Mouse (Mus musculus): ENCODE measurements around the gene Zfp704.
A peak's percentile ranks its signal among the peaks of the same experiment; 100 is the strongest.

The Zfp704 gene

DNA sequence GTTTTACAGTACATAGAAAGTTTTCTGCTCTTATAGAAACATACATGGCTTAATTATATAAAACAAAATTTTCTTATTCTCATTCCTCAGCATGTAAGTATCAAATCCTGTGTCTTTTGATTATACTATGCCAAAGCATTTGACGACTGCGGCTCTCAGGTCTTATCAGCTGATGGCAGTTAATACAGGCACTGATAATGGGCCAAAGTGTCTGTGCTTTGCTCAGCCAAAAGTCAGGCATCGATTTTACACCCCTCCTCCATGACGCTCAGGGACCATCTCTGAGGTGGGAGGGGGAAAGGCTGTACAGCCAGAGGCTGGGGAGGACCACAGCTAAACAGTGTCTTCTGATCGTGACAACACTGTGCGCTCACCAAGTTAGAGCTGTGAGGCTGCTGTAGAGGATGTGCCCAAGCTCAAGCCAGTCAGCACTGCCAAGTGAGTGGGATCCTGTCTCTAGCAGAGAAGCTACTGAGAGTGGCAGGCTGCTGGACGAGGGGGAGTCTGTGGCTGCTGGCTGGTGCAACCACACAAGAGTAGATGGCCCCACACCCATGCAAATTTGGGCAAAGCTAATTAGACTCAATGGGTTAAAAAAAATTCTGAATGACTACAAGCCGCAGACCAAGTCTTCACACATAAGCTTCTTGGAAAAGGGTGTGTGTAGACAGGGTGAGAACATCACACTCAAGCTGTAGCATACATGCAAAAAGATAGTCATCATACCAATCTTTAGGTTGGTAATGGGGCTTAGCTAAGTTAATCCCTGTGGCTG lies 155.1 kb downstream of the Zfp704 start:
- peak; percentile 54 for DNase-seq

DNA sequence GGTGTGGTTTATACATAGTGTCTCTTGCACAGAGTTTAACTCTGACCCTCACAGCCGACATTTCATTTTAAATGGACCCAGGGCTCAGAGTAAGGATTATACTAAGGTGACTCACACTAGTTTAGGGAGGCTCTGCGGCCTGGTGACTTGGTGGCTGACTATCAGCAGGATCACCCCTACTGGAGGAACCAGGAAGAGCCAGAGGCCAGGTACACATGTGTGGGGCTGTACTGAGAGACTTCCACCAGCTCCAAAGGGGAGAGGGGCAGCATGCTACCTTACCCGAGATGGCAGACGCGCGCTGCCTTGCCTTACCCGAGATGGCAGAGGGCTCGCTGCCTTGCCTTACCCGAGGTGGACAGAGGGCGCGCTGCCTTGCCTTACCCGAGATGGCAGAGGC lies 159.4 kb downstream of the Zfp704 start:
- peak; percentile 77 for DNase-seq

DNA sequence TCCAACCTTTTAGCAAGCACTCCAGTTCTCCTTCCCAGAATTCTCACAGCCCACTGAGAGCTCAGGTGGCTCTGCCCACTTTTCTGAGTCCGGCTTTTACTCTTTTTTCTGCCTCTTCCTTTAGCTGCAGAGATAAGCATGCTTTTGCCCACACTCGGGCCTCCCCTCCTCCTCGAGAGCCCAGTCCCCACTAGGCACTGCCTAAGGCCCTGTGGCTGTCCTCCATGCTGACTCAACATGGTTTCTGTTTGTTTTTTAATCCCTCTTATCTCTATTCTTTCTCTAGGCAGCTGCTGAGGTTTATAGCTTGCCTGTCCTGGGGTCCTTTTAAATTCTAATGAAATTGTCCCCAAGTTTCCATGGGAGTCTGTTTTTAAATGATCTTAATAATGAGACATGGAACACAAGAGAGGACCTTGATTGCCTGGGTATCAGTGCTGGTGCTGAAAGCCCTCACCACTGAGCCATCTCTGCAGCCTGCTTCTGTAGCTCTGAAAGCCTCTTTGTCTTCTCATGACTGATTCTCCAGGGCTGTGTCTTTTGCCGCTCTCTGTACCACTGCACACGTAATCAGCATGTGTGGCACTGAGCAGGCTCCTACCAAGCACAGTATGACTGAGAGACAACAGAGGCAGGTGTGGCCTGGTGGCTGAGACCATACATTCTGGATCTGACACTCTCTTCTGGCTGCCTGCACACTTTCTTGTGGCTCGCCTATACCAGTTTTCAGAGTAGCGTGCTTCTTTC lies 160.5 kb downstream of the Zfp704 start:
- peak; percentile 68 for DNase-seq

DNA sequence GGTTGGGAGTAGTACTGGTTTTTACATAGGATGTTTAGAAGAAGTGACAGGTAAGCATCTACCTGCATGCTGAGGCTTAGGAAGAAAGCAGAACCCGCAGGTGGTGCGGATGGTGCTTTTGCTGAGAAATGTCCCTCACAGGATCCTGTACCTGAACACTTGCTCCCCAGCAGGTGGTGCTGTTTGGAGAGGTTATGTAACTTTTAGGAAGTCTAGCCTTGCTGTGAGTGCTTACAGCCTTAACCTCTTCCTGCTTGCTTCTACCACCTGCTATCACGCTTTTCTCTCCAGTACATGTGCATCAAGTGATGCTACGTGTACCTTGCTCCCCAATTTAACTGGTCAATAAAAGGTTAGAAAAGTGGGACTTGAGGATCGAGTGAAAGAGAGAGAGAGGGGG lies 161.3 kb downstream of the Zfp704 start:
- DNase-seq, result peak; percentile 17

DNA sequence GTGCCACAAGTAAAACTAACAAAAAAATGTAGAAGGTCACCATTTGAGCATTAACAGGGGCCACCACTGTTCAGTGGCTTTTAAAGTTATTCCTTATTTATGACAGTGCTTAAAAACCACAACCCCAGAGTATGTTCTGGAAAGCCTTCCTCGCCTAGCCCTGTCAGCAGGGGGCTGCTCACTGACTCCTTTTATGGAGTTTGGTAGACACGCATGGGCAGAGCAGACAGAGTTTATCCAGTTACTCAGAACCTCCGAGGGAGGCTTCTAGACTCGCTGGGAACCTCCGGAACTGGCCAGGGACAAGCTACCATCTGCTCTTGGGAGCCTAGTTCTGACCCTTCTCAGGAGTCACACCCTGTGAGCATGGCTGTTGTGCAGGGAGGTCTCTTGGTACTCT lies 165.3 kb downstream of the Zfp704 start:
- peak; percentile 13 for DNase-seq

DNA sequence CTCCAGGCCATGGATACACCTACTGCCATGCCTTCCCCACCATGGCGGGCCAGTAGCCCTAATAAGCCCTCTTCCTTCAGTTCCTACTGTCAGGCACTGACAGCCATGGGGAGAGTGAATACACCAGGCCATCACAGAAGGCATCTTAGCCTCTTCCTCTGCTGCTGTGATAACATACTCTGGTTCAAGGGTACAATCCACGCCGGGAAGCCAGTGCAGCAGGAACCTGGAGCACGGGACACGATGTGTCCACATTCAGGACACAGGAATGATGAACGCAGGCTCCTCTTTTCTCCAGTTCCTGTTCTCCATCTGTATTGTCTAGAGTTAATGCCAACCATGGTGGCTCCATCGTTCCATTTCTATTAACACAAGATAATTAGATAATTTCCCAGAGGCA lies 165.9 kb downstream of the Zfp704 start:
- DNase-seq, result no peak

DNA sequence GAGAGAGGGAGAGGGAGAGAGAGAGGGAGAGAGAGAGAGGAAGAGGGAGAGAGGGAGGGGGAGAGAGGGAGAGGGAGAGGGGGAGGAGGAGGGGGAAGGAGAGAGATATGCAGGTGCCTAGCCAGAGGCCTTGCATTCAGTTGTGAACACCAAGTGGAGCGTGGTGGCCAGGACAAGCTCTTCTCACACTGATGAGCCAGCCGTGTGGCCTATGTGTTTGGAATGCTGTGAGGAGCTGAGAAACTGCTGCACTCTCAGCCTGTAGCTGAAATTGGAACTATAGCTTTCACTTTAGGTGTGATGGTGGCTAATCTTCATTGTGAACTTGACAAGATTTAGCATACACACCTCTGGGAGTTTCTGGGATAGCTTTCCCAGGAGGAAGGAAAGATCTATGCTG lies 166.4 kb downstream of the Zfp704 start:
- DNase-seq, result peak; percentile 60

DNA sequence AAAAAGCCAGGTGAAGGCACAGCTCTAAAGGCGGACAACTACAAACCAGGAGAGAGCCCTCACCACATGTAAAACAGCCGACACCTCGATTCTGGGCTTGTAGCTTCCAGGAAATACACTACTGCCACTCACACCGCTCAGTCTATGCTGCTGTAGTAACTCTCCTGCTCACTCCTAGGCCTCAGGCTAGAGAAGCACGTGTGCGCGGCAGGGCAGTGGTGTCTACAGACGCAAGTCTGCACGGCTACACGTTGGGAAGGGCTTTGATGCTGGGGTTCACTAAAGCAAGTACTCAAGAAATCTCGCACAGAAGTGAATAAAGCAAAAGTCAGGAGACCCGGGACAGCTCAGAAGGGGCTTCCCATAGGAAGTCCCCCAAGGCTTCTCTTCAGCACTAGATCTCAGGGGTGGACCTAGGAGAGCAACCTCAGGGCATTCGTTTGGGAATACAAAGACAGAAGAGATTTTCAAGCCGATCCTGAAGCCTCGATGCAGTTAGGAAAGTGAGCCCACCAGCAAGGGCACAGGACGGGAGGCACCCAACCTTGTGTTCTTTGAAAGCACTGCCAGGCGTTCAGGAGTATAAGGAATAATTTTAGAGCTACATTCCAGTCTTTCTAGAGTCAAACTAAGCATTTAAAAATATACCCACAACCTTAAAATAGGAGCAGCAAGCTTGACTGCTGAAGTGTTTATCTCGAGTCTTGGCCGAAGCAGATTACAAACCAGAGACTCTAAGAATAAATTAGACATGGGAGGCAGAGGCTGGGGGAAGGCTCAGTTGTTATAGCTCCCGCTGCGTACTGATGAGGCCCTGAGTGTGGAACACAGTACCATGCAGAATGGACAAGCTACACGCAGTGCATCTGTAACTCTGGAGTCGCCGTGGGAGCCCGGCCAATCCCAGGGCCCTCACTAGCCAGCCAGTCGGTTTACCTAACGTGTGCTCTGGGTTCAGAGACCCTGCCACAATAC lies 168.0 kb downstream of the Zfp704 start:
- peak; percentile 93 for DNase-seq

DNA sequence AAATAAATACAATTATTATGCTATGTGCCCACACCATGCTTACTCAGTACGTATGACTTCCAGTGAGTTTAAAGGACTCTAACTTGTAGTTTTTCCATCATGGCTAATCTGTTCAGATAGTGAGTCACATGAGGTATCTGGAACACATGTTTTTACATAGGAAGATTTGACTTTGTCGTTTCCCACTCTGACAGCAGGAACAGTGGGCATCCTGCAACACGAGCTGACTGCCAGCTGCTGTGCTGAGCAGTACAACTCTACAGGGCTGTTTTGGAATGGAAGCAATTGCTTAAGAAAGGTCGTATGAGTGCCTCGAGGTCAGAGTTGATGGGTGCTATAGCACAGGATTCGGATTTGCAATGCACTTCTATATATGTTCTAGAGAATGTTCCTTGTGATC lies 169.4 kb downstream of the Zfp704 start:
- peak; percentile 70 for DNase-seq

DNA sequence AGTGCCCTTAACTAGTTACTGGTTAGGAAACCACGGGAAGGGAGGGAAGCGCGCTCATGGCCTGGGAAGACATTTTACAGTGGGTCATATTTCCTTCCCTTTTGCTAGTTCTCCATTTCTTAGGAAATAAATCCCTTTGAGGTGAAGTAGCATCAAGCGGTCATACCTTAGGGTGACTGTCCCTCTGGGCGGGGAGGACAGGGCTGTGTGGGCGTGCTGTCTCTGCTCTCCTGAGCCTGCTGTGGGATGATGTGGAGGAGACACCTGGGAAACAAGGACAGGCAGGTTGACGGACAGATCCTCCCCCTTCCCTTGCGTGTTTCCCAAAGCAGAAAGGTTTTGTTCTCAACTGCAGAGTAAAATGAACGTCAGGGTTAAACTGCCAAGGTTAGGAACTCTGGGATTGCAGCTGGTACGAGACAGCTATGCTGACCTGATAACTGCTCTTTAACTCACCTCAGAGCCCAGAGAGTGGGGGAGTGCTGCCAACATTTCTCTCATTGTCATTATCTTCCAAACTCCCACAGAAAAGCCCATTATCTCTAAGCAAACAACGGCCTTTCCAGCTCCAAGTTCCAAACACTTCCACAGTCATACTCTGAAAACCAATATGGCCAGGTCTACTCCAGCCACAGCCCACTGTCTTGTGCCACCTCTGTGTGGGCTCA lies 170.1 kb downstream of the Zfp704 start:
- DNase-seq, result peak; percentile 81

DNA sequence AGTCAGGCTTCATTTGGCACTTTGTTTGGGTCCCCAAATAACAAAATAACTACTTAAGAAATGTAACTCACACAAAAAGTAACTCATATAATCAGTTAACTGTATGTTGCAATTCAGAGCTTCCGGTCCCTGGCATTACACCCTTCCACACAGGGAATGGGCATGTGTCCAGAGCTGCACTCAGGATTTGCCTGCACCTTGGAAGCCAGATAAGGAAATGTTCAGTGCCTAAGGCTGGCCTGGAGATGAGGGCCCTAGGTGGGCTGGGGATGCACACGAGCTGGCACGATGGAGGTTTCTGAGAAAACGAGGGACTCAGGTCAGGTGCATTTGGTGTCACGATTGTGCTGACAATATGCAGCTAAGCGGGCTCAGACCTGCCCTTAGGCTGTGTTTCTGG lies 173.6 kb downstream of the Zfp704 start:
- peak; percentile 73 for DNase-seq

DNA sequence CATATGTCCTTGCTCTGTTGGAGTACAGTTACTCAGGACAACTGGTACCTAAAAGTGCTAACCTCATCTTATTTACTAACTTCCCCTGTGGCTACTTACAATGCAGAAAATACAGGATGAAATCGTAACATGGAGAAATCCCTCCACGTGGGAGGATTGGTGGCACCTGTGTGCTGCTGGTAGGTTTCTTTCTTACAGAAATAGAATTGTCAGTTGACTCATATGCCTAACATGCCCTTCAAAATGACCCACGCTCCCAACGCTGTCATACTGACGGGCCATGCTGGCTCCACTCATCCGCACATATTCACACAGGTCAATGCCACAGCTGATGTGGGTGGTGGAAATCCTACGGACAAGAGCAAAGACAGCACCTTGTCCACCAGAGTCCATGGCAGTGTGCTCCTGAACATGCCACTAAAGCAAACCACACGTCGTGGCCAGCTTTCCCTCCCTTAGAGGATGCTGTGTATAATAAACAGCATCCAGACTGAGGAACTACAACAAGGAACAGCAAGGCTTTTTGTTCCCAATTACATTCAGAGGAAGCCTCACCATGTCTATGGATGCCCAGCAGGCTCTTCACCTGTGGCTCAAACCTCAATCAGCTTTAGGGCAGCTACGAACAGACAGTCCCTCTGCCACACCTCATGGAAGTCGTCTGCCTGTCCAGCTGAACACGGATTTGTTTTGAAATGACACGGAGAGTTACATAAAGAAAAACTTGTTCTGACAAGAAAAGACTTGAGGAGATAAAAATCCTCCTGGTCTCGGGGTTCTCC lies 175.3 kb downstream of the Zfp704 start:
- peak; percentile 77 for DNase-seq

DNA sequence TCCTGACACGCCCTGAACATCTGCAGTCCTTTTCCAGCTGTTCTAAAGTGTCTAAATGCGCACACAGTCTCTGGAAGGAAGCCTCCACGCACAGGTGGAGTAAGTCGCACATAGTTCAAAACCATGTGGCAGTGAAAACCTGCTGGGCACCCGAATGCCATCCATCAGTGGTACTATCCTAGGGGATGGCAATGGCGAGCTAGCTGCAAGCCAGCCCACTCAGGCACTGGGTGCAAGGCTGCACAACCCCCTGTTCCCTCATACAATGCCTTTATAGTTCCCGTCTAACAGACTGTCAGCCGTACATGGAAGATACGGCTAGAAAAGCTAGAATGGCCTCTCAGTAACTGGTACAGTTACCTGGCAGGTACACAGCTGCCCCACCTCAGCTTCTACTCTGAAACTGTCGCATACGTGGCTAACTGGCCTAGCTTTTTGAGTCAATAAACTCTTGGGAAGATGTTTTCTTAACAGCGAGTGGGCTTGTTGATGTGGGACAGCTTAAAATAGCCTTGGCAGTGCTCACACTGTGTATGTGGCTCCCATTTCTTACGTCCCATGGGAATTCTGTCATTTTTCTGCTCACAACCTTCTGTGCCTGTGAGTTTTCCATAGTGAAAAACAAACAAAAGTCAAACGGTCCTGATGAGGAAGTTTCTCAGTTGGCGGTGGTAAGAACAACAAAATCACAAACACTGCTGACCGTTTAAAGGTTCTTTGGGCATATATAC lies 176.9 kb downstream of the Zfp704 start:
- DNase-seq, result peak; percentile 89

DNA sequence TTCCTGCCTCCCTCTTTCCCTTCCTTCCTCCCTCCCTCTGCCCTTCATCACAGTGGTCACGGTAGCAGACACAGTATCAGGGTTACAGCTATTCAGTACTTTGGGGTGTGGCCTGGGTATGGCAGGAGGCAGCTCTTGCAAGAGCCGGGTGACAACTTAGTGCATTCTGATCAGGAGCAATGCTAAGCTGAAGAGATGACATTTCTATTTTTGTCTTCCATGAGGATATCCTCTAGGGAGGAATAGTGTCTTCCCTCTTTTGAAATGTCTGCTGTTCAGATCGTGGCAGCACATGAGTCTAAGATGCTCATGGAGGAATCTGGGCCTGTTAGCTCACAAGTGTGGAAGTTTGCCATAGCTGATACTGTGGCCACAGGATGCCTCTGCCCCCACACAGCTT lies 177.7 kb downstream of the Zfp704 start:
- peak; percentile 88 for DNase-seq

DNA sequence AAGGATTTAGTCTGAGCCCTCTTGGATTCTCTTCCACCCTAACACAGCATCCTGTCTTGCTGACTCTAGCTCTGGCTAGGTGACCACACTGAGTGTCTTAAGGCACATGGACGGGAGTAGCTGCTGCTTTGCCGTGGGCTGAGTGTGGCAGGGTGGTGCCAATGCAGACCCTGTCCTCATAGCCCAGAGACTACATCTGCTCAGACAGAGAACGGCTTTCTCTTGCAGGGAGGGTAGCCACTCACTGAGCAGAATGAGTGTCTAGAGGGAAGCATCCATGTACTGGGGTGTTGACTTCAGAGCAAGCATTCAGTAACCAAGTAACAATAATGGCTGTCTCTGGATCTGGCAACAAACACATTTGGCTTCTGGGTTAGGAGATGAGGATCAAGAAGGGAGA lies 179.9 kb downstream of the Zfp704 start:
- peak; percentile 57 for DNase-seq

DNA sequence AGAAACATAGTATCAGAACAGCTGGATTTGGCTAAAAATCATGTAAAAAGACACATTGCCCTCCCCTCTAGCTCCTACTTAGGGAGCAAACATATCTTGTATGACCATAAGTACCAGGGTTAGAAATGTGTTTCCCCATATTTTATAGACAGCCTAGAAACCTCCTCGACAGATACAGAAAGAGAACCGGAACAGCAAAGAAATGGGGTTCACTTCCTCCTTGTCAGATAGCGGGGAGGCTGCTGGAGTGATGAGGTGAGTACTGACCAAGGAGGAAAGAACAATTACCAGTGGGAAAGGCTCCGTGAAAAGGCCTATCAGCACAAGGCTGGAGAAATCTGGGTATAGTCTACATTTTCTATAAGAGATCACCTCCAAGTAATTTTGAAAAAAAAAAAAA lies 182.1 kb downstream of the Zfp704 start:
- peak; percentile 55 for DNase-seq

DNA sequence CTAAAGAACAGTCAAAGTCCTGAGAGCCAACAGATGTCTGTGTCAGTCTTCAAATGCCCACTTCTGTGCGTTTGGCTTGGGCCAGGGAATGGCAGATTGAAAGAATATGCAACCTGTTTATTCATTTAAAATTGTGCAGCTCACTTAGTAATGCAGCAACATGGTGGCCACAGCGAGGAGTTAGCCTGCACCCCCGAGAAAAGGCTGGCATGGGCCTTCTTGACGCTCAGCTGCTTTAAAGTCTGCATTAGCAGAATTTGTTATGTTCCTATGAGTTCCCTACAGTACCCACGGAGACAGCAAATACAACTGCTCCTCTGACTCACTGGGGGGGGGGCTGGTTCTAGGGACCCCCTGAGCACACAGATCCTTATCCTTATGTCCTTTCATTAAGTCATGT lies 184.2 kb downstream of the Zfp704 start:
- peak; percentile 66 for DNase-seq

DNA sequence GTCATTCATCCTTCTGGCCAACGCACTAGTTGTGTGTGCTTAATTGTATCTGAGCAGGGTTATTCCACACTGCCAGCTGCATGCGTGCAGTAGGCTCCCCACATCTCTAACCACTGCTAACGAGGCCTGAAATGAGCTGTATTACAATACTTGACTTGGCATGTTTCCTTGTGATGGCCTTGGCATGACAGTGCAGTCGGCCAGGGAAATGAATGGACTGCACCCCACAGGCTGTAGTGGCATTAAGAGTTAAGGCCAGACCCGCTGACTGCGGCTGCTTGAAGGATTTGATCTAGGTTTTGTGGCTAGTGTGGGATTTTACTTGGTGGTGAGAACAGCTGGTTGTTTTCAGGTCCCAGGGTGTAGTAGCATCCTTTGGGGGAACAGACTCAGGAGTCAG lies 185.2 kb downstream of the Zfp704 start:
- DNase-seq, result peak; percentile 61

DNA sequence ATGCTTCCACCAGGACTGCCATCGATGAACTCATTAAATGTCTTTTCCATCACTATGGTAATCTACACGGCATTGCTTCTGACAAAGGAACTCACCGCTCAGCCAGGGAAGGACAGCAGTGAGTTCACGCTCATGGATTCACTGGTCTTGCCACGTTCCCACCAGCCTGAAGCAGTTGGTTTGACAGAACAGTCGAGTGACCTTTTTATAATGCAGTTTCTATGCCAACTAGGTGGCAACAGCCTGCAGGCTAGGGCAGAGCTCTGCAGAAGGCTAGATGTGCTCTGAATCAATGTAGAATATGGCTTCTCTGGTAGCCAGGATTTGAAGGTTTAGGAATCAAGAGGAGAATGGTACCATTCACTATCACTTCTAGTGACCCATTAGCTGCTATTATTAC lies 186.2 kb downstream of the Zfp704 start:
- DNase-seq, result peak; percentile 43

DNA sequence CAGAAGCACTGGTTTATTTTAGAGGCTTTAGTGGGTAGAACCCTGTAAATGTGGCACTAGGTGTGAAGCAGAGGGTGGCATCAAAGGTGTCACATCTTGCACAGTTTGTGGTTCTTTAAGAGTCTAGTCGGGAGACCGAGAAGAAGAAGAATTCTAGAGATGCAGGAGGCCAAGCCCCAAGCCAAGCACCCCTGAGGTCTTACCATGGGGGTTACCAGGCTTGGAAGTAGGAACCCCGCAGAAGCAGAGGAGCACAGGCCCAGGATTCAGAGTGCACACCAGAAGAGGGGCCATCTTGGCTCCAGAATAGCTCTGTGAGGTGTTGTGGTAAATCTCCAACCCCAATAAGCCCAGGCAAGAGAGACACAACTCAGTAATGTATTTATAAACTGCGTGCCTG lies 201.0 kb downstream of the Zfp704 start:
- peak; percentile 87 for DNase-seq

DNA sequence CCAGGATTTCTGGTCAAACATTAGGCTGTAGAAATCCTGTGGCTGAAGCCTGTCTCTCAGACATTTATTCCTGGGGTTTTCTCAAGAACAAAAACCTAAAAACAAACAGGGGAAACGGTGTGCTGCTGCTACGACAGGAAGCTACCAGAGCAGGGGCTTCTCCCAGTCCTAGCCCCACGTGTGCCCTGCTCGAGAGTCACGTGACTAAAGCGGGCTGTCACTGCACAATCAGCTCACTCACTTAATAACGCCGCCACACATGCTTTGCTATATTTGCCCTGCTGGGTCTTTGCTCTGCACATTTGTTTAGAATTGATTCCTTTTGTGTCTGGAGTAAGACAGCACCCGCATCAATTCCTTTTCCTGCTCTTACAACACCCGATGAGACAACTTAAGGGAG lies 202.1 kb downstream of the Zfp704 start:
- DNase-seq, result peak; percentile 92
